Mouse (Mus musculus) layer of hippocampus, postnatal 25 days (tissue): ENCODE data around the gene Lin9. TPM values are rescaled to one million over a fixed set of nuclear protein-coding genes. Genes with fewer than 3 reads are reported as not detected.
"Not testable (repeated sequence)": the region's sequence is repeated elsewhere in the genome, so short reads cannot be mapped to it uniquely, and the experiment has no call there.

Experiments
- DNase-seq, 2 experiments: peaks; one replicate each; pipeline ENCODE4 v3.0.0; 2022; ENCODE audit warnings: mixed read lengths in 2 of 2, low spot score in 1 of 2; ENCODE audit errors: extremely low spot score in 1 of 2
- total RNA-seq, 2 experiments: library from RNA; stranded (reverse); gene quantifications; 2 replicates each; pipeline ENCODE4 v1.2.3; 2021

The Lin9 gene
- total RNA-seq, result 1 to 10 TPM; 4.6 TPM

GRCm38 (mm10) chr1:180641137-180641517, at the start of gene Lin9:
Lin9 (plus strand) TSS chr1:180641150.
- peak; percentile 85 to 86 for DNase-seq

GRCm38 (mm10) chr1:180600578-180600977, 40.4 kb upstream of the Lin9 start:
- DNase-seq, result no peak

DNA sequence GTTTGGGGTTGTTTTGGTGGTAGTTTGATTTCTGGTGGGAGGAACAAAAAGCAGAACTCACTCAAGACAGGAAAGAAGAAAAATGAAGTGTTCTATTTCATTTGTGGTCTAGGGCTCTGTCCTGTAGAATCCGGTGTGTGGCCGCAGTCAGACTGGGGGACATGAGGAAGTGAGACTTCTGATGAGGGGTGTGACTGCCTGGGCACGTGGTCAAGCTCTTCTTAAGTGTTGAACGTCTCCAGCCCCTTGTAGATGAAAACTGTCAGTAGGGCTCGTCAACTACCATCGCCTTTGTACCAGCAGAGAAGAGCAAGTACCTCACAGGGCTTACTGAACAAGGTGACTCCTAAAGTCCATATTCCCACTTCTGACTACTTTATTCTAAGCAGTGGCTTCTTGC, 39.1 kb upstream of the Lin9 start:
- DNase-seq, result no peak

DNA sequence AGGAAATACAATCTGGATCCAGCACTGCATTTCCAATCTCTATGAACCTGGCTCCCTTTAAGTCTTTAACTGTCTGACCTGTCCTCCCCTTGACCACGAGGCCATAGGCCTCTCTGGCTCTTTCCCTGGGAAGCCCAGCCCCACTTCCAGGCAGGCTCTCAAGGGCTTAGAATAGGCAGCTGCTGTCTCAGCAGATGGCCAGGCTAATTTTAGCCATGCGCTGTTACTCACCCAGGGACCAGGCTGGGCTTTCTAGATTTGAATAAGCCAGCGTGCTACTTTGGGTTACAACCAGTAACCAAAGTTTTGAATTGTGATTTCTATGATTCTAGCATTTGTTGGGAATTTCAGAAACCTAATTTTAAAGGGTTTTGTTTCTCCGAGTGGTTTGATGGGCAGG, 36.4 kb upstream of the Lin9 start:
- peak; percentile 23 to 25 for DNase-seq

- DNase-seq, result no peak
Measured at GRCm38 (mm10) chr1:180606106-180606505, 34.8 kb upstream of the Lin9 start.

DNA sequence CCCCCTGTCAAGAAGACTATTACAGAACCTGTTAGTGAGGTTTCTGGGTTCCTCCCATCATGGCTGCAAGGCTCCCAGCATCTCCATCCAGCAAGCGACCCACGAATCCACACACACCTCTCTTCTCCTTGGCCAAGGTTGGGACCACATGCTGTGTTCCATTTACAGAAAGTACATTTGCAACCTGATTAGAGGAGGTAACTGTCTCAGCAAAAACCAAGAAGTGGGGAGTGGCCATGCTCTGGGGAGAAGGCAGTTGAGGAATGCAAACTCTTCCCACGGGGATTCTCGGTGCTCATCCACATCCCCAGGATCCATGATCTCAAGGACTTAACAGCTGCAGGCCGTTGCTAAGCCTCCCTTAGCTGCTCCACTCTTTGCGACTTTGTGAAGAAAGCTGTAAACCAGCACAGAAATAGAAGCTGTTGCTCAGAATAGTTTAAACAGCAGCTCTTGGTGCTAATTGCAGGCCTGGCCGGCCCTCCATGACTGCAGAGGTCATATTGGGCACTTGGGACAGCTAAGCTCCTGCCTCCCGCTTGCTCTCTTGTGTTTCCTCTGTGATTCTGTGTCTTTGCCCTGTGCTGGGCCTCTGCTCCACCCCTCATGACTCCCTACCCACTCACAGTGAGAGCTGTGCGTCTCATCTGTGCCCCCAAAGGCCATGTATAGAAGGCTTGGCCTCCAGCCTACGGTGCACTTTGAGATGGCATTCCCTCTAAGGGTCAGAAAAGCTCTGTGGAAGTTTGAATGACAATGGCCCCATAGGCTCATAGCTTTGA, 34.0 kb upstream of the Lin9 start:
- DNase-seq, result no peak

- no peak for DNase-seq
Measured at GRCm38 (mm10) chr1:180607578-180607879, 33.4 kb upstream of the Lin9 start.

DNA sequence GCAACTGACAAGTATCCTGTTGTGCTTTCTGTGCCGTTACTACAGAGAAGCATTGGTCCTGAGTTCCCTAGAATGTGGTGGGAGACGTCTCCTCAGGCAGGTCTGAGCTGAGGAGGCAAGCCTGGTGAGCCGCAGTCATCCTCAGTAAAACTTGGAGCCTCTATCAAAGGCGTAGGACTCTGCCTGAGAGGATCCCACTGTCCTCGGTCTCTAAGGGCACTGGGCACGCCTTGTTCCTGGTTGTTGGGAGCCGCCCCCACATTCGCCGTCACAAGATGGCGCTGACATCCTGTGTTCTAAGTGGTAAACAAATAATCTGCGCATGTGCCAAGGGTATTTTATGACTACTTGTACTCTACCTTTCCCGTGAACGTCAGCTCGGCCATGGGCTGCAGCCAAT, 29.1 kb upstream of the Lin9 start:
- DNase-seq, result not testable (repeated sequence)

DNA sequence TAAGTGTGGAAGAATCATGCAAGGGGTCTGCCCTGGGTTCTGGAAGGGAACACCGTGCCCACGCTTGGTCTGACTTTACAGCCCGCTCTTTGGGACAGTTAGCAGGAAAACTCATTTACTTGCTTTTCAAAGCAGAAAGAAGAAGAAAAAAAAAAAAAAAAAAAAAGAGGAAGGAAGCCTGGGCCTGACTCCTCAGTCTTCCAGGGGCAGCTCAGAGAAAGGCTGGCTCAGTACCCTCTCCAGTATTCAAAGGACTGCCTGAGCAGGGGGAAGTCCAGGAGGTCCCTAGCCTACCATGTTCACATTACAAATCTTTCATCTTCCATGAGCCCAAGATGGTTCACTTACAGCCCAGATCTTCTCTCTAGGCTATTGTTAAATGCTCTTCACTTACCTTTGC, 24.2 kb upstream of the Lin9 start:
- DNase-seq, result no peak

DNA sequence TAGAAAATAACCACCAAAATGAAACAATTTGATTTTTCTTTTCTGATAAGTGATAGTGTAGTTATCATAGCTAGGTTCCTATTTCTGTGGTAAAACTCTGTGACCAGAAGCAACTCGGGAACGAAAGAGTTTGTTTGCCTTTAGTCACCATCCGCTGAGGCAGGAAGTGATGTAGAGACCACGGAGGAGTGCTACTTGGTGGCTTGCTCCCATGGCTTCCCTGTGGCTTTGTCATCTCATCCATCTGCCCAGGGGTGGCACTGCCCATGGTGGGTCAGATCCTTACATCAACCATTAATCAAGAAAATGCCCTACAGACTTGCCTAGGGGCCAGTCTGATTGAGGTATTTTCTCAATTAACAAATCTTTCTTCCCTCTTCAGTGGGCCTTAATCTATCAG, 18.6 kb upstream of the Lin9 start:
- no peak for DNase-seq

GRCm38 (mm10) chr1:180623911-180624310, 17.0 kb upstream of the Lin9 start:
- DNase-seq, result no peak

DNA sequence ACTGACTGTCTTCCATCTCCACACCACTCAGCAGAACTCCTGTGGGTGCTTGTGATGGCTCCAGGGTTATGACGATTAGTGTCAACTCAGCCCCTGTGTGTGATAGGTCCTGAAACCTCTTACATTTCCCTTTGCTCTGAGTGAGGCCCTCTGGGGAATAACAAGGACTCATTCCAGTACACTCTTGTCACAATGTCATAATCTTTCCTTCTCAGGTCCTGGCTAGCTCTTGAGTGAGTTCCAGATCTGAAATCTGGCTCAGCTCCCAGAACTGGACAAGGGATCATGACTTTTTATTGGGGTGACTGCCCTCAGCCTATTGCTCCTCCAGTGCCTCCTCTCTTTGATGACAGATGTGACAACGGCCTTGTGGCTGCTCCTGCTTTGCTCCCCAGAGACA, 14.8 kb upstream of the Lin9 start:
- DNase-seq, result no peak

- DNase-seq, result not testable (repeated sequence)
Measured at GRCm38 (mm10) chr1:180637796-180638195, 3.2 kb upstream of the Lin9 start.

GRCm38 (mm10) chr1:180639416-180640401, 1.2 kb upstream of the Lin9 start:
- no peak for DNase-seq

- DNase-seq, result peak in 1 of 2 experiments; percentile 8
Measured at GRCm38 (mm10) chr1:180640605-180641125, 285 bp upstream of the Lin9 start.

GRCm38 (mm10) chr1:180641518-180642227, 723 bp downstream of the Lin9 start:
- peak in 1 of 2 experiments; percentile 8 for DNase-seq

DNA sequence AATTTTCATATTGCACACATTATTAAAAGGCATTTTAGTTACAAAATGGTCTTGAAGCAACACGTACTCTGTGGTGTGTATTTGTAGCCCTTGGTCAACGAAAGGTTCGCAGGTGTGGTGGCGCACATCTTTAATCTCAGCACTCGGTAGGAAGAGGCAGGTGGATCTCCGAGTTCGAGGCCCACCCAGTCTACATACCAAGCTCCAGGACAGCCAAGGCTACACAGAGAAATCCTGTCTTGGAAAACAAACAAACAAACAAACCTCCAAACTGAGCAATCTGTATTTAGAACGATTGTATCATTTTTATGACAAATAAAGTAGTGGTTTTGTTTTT, 1.2 kb downstream of the Lin9 start:
- no peak for DNase-seq

DNA sequence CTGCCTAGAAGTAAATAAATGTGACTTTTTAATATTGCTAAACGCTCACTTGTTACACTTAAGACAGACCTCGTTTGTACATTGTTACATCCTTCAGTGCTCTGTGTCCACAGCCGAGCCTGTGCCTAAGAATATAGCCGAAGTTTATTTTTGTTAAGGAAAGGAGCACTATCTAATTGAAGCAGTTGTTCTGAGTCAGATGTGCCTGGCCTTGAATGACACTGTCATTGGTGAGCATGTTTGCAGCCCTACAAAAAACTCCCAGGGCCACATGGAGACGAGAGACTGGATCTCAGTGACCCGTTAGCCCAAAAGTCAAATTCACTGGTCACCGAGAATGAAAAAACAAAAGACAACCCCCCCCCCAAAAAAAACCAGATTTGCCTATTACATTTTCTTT, 50.3 kb downstream of the Lin9 start:
- DNase-seq, result no peak

DNA sequence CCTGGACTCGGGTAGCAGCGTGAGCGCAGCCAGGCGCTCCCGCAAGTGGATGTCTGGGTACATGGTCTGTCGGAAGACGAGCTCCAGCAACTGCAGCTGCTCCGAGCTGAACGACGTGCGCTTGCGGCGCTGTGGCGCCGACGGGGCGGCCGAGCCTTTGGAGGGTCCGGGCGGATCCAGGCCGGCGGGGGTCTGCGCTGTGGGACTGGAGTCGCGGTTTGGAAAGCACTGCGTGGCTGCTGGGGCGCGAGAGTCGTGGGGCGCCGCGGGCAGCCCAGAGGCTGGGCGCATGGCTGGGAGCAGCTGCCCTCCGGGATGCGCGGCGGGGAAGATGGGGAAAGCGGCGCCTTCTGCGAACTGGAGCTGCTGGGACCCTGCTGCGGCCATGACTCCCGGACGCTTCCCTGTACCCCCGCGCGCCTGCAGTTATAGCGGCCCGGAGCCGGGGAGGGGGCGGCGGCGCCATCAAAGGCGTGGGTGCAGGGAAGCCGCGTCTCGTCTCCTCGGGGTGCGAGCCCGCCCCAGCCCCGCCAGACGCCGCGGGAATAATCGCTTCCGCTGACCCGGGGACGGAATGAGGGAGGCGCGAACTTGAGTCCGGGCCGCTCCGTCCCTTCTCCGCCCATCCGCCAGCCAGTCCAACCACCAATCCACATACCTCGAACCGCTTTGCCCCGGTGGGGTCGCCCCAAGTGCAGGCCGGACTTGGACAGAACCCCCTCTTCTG, 55.8 kb downstream of the Lin9 start, which contains the start of gene Mixl1:
Gene Mixl1, minus strand, starts transcription at position 409 of the 727 bp plus-strand sequence.
- DNase-seq, result no peak

DNA sequence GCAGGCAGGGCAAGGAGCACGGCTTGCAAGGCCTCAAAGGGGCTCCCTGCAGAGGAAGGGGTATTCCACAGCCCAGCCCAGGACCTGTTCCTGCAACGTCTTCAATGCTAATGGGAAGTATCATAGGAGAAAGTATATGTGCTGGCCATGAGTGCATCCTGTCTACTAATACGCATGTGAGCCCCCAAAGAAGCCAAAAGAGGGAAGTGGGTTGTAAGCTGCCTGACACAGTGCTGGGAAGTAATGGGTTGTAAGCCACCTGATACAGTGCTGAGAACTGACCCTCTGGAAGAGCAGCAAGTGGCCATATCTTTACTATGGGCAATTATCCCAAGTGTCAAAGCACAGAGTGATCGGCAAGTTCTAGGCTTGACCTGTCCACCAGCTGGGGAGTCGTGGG, 57.1 kb downstream of the Lin9 start:
- no peak for DNase-seq
